Mouse (Mus musculus): ENCODE measurements around the gene Asf1b.
"Not testable (repeated sequence)": the region's sequence is repeated elsewhere in the genome, so short reads cannot be mapped to it uniquely, and the experiment has no call there.

The Asf1b gene

DNA sequence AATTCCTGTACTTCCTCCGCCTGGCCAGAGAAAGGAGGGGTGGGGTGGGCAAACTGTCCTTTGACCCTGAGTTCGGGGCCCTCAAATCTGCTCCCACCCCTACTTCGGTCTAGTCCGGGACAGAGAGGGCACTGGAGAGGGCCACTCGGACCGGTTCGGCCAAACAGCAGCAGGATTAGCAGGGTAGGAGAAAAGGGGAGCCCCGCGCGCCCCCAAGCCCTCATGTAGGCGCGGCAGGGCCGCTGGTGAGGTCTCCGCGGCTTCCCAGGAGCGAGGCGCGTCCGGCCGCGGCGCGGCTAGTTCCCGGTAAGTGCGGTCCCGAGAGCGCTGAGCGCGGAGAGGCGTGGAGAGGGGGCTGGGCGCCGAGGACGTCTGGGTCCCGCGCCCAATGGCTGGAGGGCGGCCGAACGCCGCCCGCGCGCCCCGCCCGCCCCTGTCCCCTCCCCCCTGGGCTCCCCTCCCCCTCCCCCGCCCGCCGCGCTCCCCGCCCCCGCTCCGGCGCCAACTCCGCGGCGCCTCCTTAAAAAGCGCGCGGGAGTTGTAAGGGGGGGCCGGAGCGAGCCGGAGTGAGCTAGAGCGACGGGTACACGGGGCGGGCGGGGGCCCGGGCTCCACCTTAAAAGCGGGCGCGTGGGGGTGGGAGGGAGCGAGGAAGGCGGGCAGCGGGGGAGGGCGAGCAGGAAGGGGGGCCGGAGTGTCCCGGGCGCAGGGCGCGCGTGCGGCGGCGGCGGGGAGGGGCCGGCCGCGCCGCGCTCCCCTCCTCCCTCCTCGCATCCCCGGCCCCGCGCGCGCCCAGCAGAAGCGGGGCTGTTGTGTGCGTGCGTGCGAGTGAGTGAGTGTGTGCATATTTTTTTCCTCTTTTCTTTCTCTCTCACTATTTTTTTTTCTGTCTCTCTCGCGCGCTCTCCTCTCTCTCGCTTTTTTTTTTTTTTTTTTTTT is 41.5 kb downstream of the Asf1b start:
- peak; percentile 88 for DNase-seq

DNA sequence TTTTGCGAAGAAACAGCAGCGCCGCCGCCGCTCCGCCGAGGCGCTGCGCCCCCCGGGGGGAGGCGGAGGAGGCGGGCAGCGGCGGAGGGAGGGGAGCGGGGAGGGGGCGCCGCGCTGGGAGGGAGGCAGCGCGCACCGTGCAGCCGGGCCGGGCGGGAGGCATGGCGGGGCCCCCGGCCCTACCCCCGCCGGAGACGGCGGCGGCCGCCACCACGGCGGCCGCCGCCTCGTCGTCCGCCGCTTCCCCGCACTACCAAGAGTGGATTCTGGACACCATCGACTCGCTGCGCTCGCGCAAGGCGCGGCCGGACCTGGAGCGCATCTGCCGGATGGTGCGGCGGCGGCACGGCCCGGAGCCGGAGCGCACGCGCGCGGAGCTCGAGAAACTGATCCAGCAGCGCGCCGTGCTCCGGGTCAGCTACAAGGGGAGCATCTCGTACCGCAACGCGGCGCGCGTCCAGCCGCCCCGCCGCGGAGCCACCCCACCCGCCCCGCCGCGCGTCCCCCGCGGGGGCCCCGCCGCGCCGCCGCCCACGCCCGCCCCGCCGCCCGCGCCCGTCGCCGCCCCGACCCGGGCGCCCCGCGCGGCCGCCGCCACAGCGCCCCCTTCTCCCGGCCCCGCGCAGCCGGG is 42.3 kb downstream of the Asf1b start, which contains the start of gene Samd1:
Gene Samd1, plus strand, starts transcription at position 162 of the 631 bp plus-strand sequence.
- no peak for DNase-seq

DNA sequence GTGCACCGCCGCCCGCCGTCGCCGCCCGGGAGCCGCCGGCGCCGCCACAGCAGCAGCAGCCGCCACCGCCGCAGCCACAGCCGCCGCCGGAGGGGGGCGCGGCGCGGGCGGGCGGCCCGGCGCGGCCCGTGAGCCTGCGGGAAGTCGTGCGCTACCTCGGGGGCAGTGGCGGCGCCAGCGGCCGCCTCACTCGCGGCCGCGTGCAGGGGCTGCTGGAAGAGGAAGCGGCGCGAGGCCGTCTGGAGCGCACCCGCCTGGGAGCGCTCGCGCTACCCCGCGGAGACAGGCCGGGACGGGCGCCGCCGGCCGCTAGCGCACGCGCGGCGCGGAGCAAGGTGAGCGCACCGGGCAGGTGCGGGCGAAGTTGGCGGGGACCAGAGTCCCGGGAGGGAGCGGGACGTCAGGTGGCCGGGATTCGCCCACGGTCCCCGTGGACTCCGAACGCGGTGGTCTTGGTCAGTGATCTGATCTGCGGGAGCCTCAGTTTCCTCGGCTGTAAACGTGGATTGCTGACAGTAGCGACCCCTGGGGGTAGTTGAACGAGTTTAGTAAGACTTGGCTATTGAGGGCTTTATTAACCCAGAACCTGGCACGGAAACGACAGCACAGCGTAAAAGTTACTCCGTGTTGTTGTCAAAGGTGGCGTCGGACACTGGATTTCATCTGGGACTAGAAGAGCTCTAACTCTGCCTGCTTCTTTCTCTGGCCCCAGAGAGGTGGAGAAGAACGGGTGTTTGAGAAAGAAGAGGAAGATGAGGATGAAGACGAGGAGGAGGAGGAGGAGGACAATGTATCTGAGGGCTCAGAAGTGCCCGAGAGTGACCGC is 43.1 kb downstream of the Asf1b start:
- DNase-seq, result peak; percentile 64

DNA sequence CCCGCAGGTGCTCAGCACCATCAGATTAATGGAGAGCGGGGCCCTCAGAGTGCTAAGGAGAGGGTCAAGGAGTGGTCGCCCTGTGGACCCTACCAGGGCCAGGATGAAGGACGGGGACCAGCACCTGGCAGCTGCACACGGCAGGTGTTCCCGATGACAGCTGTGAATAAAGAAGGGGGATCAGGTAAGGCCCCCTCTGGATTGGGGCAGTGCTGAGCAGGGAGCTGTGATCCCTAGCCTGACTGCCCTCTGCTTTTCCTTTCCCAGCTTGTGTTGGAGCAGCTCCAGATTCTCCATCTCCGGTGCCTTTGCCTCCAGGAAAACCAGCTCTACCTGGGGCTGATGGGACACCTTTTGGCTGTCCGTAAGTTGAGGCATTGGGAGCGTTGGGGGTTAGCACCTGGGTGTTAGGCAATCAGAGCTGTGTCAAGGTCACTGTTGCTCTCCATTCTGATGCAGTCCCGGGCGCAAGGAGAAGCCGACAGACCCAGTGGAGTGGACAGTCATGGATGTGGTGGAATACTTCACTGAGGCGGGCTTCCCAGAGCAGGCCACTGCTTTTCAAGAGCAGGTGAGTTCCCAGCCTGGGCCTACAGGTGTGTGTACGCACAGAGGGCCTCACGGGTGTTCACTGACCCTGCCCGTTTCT is 43.9 kb downstream of the Asf1b start:
- DNase-seq, result peak; percentile 36

DNA sequence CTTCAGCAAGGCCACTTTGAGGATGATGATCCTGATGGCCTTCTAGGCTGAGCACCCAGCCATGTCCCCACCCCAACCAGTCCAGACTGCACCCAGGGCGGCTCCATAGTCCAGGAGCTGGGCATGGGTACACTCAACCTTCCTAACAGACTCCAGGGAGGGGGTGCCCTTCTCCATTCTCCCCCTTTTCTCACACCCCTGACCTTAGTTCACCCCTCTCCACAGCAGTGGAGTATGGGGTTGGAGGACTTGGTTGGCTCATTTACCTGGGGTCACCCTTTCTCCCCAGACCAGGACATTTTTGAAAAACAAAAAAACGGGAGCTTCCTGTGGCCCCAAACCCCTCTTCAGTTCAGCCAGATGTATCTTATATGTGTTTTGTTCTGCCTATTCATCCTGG is 44.5 kb downstream of the Asf1b start:
- DNase-seq, result no peak

DNA sequence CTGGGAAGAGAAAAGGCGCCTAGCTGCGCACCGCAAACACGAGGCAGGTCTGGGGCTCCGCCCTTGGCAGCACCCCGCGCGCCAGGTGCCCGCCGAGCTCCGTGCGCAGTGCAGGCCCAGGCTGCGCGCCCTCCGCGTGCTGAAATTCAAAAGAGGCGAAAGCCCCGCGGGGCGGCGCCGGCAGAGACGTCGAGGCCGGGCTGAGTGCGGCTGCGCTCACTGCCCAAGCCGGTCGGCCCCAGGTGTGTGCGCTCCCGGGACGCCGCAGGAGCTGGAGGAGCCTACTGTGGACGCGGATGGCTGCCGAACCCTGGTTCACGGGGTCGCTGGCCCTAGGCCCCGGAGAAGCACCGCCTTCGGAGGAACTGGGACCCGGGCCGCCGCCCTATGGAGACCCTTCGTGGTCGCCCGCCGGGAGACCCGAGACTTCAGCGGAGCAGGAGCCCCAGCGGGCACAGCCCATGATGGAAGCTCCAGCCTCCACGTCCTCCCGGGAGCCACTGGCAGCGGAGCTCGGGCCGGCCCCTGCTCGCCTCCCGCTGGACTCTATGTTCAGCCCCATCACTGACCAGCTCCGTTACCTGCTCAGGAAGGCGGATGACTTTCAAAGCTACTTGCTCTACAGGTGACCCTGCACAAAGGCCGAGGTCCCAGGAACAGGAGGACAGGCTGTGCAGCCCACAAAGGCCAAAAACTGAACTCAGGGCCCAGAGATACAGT is 46.1 kb downstream of the Asf1b start, which contains the start of gene 1700067K01Rik:
Gene 1700067K01Rik, plus strand, starts transcription at position 222 of the 720 bp plus-strand sequence.
- DNase-seq, result no peak

DNA sequence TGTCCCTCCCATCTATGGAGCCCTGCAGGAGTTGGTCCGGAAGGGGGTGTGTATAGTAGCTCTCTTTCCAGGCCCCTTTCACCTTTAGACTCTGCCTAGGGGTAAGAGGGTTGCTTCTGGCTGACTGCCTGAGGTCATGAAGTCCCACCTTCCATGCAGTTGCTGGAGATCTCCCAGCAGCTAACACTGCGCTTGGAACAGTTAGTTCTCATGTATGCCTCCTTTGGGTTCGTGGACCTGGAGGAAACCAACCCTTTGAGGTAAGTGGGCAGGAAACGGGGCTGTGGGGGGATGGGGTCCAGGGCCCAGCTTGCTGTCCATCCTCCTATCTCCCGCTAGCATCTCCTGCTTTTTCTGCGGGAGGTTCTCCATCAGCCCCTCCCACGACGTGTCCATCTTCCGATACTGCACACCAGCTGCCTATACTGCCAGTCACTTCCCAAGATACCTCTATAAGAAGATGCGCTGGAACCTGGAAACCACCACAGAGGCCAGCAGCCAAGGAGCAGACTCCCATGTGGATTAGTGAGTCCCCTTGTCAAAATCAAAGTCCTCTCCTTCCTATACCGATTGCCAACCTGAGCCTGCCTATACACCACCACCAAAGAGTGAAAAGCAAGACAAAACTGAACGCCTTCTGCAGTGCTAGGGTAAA is 47.8 kb downstream of the Asf1b start:
- peak; percentile 70 for DNase-seq

DNA sequence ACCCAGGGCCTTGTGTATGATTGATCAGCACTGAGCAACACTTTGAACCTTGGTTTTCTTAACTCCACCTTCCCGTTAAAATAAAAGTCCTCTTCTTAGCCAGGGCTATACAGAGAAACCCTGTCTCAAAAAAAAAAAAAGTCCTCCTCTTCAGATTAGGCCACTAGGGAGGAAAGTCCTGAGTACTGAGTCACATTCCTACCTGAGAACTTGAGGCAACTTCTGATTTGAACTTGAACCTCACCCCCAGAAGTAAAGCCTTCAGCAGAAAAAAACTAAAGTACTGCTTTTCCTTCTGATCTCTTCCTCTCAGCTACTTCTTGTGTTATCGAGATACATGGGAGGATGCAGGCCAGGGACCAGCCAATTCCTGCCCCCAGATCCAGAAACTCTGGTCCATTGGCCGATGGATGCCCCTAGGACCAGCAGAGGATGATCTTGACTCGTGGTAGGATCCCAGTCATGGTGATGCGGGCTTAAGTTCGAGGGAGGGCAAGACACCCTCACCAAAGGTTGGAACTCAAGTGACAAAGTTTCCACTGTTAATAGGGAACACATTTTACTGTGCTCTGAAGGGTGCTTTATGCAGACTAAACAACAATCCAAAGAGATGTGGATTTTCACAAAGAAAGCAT is 48.4 kb downstream of the Asf1b start:
- no peak for DNase-seq

DNA sequence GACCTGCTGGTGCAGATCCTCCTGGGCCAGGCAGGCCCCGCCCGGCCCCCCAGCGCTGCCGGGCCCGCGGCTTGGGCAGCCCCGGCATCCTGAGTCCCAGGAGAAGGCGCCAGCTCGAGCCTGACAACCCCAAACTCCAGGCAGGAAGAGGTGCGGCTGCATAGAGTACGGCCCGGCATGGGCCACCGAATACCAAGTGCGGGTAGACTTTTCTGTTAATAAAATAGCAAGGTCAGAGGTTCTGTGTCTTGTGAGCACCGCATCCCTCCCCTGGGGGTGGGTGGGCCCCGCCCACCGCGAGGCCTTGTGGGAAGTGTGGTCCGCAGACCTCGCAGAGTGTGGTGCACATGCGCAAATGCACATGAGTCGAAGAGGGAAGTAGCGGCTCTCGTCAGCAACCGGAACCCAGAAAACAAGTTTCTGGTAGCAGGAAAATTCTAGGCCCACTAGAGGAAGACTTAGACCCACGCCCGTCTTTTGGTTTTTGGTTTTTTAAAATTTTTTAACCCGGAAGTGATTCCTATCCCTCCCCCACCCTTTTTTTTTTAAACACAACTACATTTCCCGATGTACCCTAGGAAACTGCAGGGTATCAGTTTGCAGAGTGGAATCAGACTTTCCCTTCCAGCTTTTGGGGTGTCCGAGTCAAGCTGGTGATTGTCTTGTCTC is 49.4 kb downstream of the Asf1b start:
- DNase-seq, result peak; percentile 96

DNA sequence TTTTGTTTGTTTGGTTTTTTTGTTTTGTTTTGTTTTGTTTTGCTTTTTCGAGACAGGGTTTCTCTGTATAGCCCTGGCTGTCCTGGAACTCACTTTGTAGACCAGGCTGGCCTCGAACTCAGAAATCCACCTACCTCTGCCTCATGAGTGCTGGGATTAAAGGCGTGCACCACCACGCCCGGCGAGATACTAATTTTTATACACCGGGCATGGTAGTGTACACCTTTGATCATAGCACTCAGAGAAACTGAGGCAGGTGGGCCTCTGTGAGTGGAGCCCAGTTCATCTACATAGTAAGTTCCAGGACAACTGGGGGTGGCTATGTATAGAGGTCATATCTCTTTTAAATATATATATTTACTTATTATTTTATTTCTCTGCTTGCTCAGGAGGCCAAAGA is 50.2 kb downstream of the Asf1b start:
- not testable (repeated sequence) for DNase-seq

DNA sequence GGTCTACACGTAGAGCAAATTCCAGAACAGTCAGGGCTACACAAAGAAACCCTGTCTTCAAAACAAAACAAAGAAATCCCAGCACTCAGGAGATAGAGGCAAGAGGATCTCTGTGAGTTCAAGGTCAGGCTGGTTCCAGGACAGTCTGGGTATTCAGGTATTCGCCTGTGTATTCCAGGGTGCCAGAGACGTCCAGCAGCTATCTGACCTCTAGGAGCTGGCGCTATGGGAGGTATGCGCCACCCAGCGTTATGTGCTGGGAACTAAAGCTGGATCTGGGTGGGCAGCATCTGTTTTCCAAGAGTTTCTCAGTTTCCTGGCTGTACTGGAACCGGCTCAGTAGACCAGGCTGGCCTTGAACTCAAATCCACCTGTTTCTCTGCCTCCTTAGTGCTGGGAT is 53.1 kb downstream of the Asf1b start:
- no peak for DNase-seq

DNA sequence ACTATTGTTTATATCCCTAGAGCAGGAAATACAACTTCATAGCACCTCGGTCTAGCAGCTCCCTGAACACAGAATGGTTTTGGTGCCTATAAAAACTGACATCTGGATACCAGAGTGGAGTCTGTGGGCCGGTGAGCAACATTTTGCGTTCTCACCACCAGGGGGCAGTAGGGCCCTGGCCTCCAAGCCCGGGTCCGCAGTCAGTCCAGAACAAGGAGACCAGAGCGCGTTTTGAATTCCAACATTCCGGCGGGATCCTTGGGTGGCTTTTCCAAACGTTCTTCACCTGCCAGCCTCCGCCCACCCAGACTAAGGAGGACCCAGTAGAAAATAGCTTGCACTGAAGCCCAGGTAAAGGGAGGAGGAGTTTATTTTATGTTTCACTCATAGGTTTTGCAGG is 54.6 kb downstream of the Asf1b start:
- peak; percentile 87 for DNase-seq

DNA sequence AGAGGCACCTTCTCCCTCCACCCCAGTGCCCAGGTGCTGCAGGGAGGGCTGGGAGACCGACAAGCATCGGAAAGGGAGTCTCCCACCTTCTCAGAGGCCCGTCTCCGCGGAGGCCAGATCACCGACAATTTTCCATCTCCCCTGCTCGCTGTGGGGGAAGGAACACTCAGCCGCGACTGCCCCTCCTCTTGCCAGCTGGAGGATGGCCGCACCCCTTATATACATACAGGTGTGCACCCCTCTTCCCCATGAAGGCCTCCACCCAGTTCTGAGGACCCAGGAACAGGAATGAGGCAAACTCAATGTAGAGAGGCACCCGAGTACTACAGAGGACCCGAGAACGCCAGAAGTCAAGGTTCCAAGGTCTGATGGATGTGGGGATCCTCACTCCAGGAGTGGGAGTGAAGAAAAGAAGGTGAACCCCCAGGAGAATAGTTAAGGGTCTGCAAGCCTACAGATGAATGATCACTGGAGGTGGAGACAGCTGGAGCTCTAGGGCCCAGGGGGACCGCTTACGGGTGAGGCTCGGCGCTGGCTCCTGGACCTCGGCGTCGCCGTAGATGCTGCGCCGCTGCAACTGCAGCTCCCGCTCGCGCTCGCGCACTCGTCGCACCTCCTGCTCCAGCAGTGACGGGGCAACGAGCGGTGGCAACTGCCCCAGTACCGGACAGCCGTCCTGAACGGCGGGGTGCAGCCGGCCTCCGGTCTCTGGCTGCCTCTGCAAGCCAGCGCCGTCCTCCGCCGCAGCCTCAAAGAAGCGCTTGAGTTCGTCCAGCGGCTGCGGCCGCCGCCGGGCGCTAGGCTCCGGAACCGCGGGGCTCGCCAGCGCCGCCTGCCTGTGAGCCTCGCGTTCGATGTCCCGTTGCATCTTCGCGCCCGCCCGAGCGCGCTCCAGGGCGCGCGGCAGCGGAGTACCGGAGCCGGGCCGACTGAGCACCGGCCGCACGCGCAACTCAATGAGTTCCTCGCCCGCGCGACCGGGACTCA is 55.6 kb downstream of the Asf1b start:
- DNase-seq, result peak; percentile 59

DNA sequence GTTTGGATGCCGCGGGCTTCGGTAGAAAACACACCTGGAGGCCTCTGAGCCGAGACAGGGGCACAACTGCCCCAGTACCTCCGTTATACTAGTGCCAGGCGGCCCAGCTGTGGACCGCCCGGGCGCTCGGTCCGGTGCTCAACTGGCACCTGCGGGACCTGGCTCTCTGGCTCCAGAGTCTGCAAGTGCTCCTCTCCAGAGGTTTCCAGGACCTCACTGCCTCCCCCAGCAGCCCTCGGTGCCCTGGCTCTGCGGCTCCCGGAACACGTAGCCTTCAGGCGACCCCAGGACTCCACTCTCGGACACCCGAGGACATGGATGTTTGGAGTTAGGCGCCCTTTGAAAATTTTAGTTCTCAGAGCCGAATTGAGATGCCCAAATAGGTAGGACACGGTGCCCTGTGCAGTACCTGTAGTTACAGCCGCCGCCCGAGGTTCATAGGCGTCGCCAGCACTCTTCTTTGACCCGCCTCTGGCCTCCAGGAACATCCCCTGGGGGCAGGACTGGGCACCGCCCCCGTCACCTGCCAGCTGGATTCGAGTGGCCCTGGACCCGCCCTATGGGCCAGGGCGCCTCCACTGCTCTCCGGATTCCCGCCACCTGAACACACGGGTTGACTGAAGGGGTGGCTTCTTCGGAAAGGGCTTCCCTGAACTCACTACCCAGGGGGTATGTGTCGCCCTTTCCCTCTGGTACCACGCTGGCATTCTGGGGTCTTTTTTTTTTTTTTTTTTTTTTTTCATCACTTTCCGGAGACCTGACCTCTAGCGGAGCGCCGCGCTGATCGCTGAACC is 56.6 kb downstream of the Asf1b start, which contains the start of gene 2210011C24Rik:
Gene 2210011C24Rik, minus strand, starts transcription at position 467 of the 794 bp plus-strand sequence.
- DNase-seq, result peak; percentile 81

DNA sequence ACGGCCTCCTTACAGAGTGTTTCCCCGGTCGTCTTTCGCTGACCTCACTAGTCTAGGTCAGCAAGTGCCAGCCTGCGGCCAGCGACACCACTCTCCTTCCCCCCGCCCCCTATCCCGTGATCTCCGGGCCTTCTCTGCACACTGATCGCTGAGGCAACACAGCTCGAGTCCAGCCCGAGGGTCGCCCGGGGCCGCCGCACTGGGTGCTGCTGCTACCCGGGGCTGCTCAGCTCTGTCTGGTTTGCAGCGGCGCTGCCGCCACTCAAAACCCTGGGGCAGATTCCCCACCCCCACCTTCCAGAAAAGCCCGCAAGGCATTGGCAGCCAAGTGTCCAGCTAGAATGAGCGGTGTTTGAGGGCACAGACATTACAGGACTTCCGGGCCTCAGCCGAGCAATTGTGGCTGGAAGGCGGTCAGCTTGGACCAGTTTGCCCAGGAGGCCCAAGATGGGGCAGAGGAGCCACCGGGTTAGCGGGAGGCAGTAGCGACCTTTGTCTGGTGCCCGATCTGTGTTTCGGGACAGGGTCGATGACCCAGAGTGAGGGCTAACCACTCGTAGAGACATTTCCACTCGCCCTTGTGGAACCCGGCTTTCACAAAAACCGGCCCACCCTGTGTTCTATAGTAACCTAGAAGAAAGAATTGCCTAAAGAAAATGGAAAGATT is 57.3 kb downstream of the Asf1b start:
- peak; percentile 54 for DNase-seq

DNA sequence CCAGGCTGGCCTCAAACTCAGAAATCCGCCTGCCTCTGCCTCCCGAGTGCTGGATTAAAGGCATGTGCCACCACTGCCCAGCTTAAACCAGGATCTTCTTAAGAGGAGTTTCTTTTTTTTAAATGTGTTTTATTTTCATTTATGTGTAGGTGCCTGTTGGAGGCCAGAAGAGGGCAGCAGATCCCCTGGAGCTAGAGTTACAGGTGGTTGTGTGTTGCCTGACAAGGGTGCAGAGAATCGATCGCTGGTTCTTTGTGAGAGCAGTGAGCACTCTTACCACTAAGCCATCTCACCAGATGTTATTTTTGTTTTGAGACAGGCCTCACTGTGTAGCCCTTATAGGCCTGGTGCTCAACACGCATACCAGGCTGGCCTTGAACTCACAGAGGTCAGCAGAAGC is 60.5 kb downstream of the Asf1b start:
- no peak for DNase-seq

DNA sequence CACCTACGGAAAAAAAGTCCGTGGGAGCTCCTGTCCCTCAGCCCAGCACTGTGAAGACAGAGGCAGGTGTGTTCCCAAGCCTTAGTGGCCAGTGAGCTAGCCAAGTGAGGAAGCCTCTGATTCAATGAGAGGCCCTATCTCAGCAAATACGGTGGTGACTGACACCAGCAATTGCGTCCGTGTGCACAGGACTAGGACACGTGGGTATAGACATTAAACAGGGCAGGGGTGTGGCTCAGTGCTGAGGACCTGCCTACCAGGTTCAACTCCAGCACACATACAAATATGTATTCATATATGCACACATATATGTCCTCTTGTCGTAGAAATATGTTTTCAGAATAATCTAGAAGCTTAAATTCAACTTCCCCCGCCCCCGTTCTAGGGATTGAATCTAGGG is 64.4 kb downstream of the Asf1b start:
- no peak for DNase-seq
